Mouse (Mus musculus): ENCODE results near the gene Suclg2.

- TF ChIP-seq POLR2A (IDR thresholded peaks at IDR 0.05; ENCODE audit: low read depth, low read length) (no peak), CTCF (conservative IDR thresholded peaks at IDR 0.05; ENCODE audit: insufficient read depth, insufficient read length, low read depth, low read length) (no peak)
Measured at GRCm38 (mm10) chr6:95698536-95699162, 20.0 kb downstream of the Suclg2 start.

Data from kidney, adult 2 months (tissue).